Mouse (Mus musculus) v-Abl transformed pro-B cells (cell line): ENCODE results near the gene Cdr2l.

Source experiments
- in situ Hi-C, 2 experiments: fragments of 400-800 bp; cut with MboI; formaldehyde crosslinking; loops; one replicate each; pipeline ENCODE4 v1.15.1; 2025; ENCODE audit not compliant: unreplicated experiment in 2 of 2

The Cdr2l gene

DNA sequence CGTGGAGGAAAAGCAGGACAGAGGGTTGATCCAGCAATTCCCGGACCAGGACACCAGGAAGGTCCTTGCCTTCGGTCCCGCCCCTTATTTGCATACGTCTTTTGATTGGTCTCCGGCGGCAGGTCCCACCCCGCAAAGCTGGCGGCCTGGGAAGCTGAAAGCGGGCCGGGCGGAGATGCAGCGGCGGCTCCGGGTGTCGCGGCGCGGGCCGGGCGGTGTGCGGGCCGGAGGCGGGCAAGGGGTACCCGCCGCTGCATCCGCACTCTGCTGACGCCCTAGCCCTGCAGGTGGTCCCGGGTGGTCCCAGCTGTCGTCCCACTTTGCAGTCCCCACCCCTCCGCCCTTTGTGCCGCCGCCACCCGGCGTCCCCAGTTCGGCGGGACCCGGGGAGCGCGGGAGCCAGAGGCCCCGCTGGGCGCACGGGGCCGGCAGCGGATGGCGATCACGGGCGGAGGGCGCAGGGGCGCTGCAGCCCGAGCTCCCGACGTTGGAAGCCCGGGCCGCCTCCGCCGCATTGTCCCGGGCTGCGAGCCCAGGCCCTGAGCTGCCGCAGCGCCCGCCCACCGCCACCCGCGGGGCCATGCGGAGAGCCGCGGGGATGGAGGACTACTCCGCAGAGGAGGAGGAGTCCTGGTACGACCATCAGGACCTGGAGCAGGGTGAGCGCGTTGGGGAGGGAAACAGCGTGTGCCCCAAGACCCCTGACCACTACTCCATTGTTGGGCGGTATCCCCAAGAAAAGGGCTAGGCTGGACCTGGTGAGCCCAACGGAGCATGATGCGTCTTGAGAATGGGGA lies at the start of gene Cdr2l:
Gene Cdr2l, plus strand, starts transcription at position 174 of the 797 bp plus-strand sequence.
- in situ Hi-C loops: no loop called here

GRCm38 (mm10) chr11:115334531-115334930 lies 47.2 kb upstream of the Cdr2l start, which contains the start of gene Otop3:
TSS of gene Otop3 (plus strand) at chr11:115334731.
- in situ Hi-C loops: loop anchor here in 1 of 2 experiments (25.0 kb wide), 1 partner anchor 1178 kb away; no protein-coding TSS in a partner anchor

DNA sequence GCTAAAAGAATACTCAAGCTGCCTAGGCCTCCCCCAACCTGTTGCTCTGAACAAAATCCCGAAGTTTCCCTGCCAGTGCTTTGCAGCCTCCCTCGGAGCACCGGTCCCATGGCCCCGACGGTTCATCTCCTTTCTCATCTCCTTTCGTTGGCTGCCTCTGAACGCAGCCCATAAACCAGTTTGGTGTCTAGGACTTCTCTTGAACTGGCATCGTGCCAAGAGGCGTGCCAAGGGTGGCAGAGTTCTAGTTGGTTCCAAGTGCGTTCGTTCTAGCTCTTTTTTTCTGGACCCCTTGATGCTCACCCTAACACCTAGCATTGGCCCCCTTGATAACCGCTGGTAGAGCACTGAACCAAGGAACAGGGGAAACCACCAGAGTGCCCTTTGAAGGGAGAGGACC lies 46.5 kb upstream of the Cdr2l start:
- in situ Hi-C loops: loop anchor here in 1 of 2 experiments (25.0 kb wide), 1 partner anchor 1177 kb away; no protein-coding TSS in a partner anchor

GRCm38 (mm10) chr11:115336115-115336514 lies 45.6 kb upstream of the Cdr2l start:
- in situ Hi-C loops: loop anchor here in 1 of 2 experiments (25.0 kb wide), 1 partner anchor 1176 kb away; no protein-coding TSS in a partner anchor

DNA sequence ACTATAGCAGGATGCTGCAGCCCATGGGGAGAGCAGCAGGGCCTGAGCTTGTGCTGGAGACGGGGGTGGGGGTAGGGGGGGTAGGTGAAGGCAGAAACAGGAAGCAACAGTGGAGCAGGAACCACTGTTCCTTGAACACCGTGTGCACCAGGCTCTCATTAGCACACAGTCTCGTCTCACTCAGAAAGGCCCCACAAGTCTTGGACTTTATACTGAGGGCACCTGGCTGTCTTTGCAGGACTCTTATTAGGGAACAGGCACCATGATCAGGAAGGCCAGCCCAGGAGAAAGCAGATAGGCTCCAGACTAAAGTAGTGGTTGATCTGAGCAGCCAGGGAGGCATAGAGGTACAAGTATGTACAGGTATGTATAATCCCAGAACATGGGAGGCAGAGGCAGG lies 44.4 kb upstream of the Cdr2l start:
- in situ Hi-C loops: loop anchor here in 1 of 2 experiments (25.0 kb wide), 1 partner anchor 1175 kb away; no protein-coding TSS in a partner anchor

- in situ Hi-C loops: loop anchor here in 1 of 2 experiments (25.0 kb wide), 1 partner anchor 1174 kb away; no protein-coding TSS in a partner anchor
These were observed 43.9 kb upstream of the Cdr2l start for GRCm38 (mm10) chr11:115337826-115338225.

- in situ Hi-C loops: loop anchor here in 1 of 2 experiments (25.0 kb wide), 1 partner anchor 1171 kb away; no protein-coding TSS in a partner anchor
These were observed 40.5 kb upstream of the Cdr2l start for GRCm38 (mm10) chr11:115341246-115341645.

DNA sequence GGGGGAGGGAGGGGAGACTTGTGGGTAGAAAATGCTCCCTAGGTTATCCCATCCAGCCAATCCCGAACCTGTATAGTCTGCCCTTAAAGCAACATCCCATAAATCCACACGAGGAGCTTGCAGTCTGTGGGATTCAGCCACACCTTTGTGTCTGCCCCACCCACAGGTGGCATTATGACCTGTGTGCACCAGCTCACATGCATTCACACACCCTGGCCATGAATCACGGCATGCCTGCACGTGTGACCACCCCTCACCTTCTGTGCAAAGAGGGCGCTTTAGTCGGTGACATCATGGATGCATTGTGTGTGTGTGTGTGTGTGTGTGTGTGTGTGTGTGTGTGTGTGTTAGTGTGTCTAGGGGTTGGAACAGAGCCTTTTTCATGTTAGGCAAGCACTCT lies 39.9 kb upstream of the Cdr2l start:
- in situ Hi-C loops: loop anchor here in 1 of 2 experiments (25.0 kb wide), 1 partner anchor 1170 kb away; no protein-coding TSS in a partner anchor

DNA sequence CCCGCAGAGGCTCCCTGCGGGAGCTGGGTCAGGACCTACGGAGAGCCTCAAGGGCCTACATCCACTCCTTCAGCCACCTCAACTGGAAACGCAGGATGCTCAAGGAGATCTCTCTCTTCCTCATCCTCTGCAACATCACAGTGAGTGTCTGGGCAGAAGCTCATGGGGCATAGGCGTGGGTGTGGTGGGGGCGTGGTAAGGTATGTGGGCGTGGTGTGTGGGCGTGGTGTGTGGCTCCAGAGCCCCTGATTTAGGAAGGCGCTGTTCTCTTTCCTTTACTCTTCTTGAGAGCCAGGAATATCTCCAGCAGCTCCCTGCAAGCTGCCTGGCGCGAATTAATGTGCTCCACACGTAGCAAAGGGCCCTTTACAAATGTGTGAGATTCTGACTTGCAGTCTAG lies 36.7 kb upstream of the Cdr2l start:
- in situ Hi-C loops: loop anchor here in 1 of 2 experiments (25.0 kb wide), 1 partner anchor 1167 kb away; no protein-coding TSS in a partner anchor

- in situ Hi-C loops: loop anchor here in 1 of 2 experiments (25.0 kb wide), 1 partner anchor 1167 kb away; no protein-coding TSS in a partner anchor
These were observed 36.2 kb upstream of the Cdr2l start for GRCm38 (mm10) chr11:115345515-115345914.

GRCm38 (mm10) chr11:115348681-115349248 lies 33.0 kb upstream of the Cdr2l start:
- in situ Hi-C loops: loop anchor here in 1 of 2 experiments (25.0 kb wide), 1 partner anchor 1164 kb away; no protein-coding TSS in a partner anchor

DNA sequence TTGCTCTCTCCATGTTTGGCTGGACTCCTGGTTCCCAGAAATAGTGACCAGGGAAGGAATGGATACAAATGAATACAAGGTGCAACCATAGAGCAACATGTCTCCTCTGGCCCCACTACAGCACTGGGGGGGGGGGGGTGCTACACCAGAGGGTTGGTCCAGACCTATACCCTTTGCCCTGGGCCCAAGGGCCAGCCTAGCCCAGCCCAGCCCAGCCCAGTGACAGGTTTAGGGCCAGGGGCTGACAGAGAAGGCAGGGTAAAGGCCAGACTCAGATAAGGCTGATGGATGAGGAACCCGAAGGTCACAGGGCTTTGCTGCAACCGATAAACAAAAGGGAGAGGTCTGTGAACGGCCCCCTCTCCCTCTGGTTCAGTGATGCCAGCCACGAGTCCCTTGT lies 31.7 kb upstream of the Cdr2l start:
- in situ Hi-C loops: loop anchor here (5.0 to 25.0 kb wide), 7 partner anchors 148 to 1162 kb away; partner anchors contain the start of genes Caskin2 (in 1 of the 2), Llgl2 (in 1 of the 2), Mif4gd (in 1 of the 2) and Slc9a3r1 (in 1 of the 2)

DNA sequence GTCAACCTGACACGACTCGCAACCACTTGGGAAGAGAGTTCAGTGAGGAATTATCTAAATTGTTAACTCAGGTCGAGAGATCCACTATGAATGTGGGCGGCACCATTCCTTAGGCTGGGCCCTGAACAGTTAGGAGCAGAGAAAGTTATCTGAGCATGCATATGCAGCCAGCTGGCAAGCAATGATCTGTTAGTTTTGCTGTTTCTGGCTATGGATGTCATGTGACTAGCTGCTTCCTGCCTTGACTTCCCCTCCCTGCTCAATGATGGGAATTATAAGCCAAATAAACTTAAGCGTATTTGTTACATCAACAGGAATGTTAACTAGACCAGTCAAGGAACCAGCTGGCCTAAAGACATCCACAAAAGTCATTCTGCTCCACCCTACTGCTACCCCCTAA lies 28.3 kb upstream of the Cdr2l start:
- in situ Hi-C loops: loop anchor here (5.0 to 25.0 kb wide), 6 partner anchors 151 to 459 kb away; partner anchors contain the start of genes Caskin2 (in 1 of the 2), Llgl2 (in 1 of the 2), Mif4gd (in 1 of the 2) and Slc9a3r1 (in 1 of the 2)

DNA sequence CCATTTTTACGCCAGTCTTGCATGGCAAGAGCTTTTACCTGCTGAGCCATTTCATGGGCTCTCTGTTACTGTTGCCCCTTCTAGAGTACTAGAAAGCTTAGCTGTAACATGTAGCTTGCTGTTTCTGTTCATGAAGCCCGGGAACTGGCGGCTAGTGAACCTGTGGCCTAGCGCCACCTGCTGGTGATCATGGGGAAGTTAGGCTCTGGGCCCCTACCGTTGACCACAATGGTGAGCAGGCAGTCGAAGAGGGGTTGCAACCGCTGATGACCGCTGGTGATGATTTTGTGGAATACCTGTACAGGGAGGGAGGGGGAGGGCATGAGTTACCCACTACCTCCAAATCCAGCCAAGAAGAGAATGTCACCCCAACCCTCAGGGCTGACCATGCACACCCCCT lies 27.5 kb upstream of the Cdr2l start:
- in situ Hi-C loops: loop anchor here (5.0 to 25.0 kb wide), 6 partner anchors 152 to 458 kb away; partner anchors contain the start of genes Caskin2 (in 1 of the 2), Llgl2 (in 1 of the 2), Mif4gd (in 1 of the 2) and Slc9a3r1 (in 1 of the 2)

DNA sequence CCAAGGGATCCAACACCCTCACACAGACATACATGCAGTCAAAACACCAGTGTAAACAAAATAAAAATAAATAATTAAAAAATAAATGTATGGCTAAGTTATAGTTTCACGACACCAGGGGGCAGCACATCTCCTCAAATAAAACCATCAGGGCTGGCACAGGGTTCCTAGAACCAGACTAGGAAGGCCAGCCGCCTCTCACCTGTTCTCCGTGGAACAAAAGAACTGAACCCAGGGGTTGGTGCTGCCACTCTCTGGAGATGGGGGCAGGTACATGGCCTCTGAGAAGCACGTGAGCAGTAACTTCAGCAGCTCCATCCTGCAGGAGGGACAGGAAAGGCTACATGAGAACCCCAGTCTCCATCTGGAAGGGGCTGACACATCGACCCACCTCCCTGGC lies 23.2 kb upstream of the Cdr2l start:
- in situ Hi-C loops: loop anchor here (5.0 to 25.0 kb wide), 8 partner anchors 114 to 454 kb away; partner anchors contain the start of genes Caskin2 (in 1 of the 2), Llgl2 (in 1 of the 2), Mif4gd (in 1 of the 2) and Slc9a3r1 (in 1 of the 2)

GRCm38 (mm10) chr11:115359293-115359692 lies 22.4 kb upstream of the Cdr2l start:
- in situ Hi-C loops: loop anchor here (5.0 to 25.0 kb wide), 8 partner anchors 113 to 453 kb away; partner anchors contain the start of genes Caskin2 (in 1 of the 2), Llgl2 (in 1 of the 2), Mif4gd (in 1 of the 2) and Slc9a3r1 (in 1 of the 2)

DNA sequence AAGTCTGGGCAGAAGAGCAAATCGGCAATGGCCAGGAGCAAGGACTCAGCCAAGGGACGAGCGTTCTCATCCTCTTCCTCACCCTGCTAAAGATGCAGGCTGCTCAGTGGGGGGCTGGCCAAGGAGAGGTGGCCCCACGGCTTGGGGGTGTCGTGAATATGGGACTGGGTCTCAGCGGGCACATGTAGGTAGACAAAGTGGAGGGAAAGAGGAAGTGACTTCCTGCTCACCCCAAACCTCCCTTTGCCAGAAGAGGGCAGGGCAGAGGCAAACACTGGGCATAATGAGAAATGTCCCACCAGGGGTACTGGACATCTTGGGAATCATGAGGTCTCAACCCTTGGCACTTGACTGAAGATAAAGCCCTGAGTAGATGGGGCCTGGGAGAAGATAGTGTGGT lies 22.0 kb upstream of the Cdr2l start:
- in situ Hi-C loops: loop anchor here (5.0 to 25.0 kb wide), 9 partner anchors 113 to 453 kb away; partner anchors contain the start of genes Caskin2 (in 2 of the 2), Tsen54 (in 2 of the 2), Llgl2 (in 1 of the 2) and Mif4gd (in 1 of the 2)

DNA sequence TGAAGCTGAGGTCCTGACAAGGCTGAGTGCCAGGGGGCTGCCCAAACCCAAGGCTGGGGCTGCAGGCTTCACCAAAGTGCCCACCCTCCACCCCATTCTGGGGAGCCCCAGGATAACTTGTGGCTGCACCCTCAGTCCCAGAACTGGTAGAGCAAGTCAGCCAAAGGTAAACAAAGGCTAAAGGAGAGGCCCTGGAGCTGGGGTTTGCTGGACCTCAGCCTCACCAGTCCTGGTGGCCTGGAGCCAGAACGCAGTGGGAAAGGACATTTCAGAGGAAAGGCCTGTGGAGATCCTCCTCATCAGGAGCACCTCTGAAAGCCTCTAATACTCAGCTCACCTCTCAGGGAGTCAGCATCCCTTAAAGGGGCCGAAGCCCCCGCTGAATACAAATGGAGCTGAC lies 17.6 kb upstream of the Cdr2l start:
- in situ Hi-C loops: loop anchor here (5.0 to 25.0 kb wide), 3 partner anchors 108 to 448 kb away; partner anchors contain the start of genes Caskin2 (in 2 of the 2), Tsen54 (in 2 of the 2) and Llgl2 (in 1 of the 2)

DNA sequence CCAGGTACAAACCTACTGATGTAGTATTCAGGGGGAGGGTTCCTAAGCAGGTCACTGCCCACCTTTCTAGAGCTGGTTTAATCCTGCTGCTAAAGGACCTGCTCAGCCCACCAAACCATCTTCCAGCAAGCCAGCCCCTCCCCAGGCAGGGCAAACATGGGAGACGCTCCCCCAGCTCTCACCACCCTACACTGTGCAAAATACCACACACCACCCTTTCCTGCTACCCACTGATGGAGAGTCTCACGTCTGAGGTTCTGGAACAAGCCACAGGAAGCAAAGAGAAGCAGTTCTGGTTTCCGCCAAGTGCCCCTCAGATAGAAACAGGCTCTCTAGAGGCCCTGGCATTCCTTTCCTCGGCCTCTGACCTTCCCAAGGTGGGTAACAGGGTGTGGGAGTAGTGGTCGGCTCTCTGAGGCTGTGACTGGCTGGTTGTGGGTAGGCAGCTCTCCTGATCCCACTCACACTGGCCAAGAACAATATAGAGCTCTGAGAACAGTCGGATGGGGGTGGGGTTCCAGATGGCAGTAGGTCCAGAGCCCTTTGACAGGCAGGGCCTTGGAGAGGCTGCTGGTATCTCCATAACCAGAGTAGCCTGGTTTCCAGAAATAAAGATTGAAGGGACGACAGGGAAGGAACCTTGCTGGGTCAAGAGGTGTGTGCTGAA lies 15.5 kb upstream of the Cdr2l start:
- in situ Hi-C loops: loop anchor here (5.0 to 25.0 kb wide), 2 partner anchors 36 to 446 kb away; partner anchors contain the start of genes Mrpl58 (in 2 of the 2), Caskin2 (in 1 of the 2), Llgl2 (in 1 of the 2) and Tsen54 (in 1 of the 2)
